Mouse (Mus musculus): ENCODE data around the gene Rhd.

- TF ChIP-seq CTCF (IDR thresholded peaks at IDR 0.05; ENCODE audit: borderline replicate concordance, control insufficient read depth, extremely low read depth, insufficient read depth, low read length, poor library complexity), result no peak; the same call in 1 of the 2 replicates
- no peak for TF ChIP-seq POLR2A (IDR thresholded peaks at IDR 0.05; ENCODE audit: control insufficient read depth, extremely low read depth, insufficient read depth, low read length, poor library complexity)
Measured at GRCm38 (mm10) chr4:134924019-134924741, 59.8 kb downstream of the Rhd start.
